Mouse (Mus musculus): ENCODE results near the gene Klk15.

- TF ChIP-seq FLI1 (IDR thresholded peaks at IDR 0.05; ENCODE audit: low read length) = no peak
- no peak for TF ChIP-seq GATA1 (IDR thresholded peaks at IDR 0.05; ENCODE audit: borderline replicate concordance, low read length)
Measured at GRCm38 (mm10) chr7:43952703-43953102, 19.2 kb downstream of the Klk15 start.

Measured in megakaryocyte, embryonic 14.5 days (primary cell).